Mouse (Mus musculus): ENCODE measurements at regions not wholly inside any gene's neighbourhood (a gene's known extent, or its start where the extent isn't known, plus 50 kb on each side); places are given as distances from the start of the nearest gene placed in this dataset.

GRCm38 (mm10) chr15:50320796-50321195 lies 3563.9 kb upstream of the Gm7489 start:
- no peak overlapping the region for H3K4me2 ChIP-seq (ENCODE audit: low read depth, low read length)
- no peak overlapping the region for H3K9ac ChIP-seq (ENCODE audit: low read depth, low read length)
- H3K27ac ChIP-seq (ENCODE audit: low read length): no peak overlapping the region
- no peak for ATAC-seq (ENCODE audit: low read depth)
- H3K4me1 ChIP-seq (ENCODE audit: control insufficient read depth, low read depth, low read length): no peaks in the 10 kb centered on the region
- H3K36me3 ChIP-seq (ENCODE audit: control insufficient read depth, insufficient read depth): no peaks in the 10 kb centered on the region
- H3K27me3 ChIP-seq (ENCODE audit: control insufficient read depth, insufficient read depth, low read depth, low read length): no peaks in the 10 kb centered on the region
- no peaks in the 10 kb centered on the region for H3K9me3 ChIP-seq (replicated peaks; ENCODE audit: control insufficient read depth, low read length)
- no peak overlapping the region for H3K4me3 ChIP-seq (ENCODE audit: low read depth, low read length)

- no peaks in the 10 kb centered on the region for H3K36me3 ChIP-seq (ENCODE audit: control insufficient read depth, insufficient read depth)
- no peaks in the 10 kb centered on the region for H3K4me1 ChIP-seq (ENCODE audit: control insufficient read depth, low read depth, low read length)
- no peak for ATAC-seq (ENCODE audit: low read depth)
- H3K27me3 ChIP-seq (ENCODE audit: control insufficient read depth, insufficient read depth, low read depth, low read length): no peaks in the 10 kb centered on the region
- H3K27ac ChIP-seq (ENCODE audit: low read length): no peak overlapping the region
- no peak overlapping the region for H3K4me2 ChIP-seq (ENCODE audit: low read depth, low read length)
- no peaks in the 10 kb centered on the region for H3K9me3 ChIP-seq (replicated peaks; ENCODE audit: control insufficient read depth, low read length)
- no peak overlapping the region for H3K4me3 ChIP-seq (ENCODE audit: low read depth, low read length)
- 69% methylated on average over 5 of the region's 5 CpGs for WGBS (ENCODE audit: insufficient replicate concordance)
- H3K9ac ChIP-seq (ENCODE audit: low read depth, low read length): no peak overlapping the region
These were observed 3539.2 kb upstream of the Gm7489 start for GRCm38 (mm10) chr15:50345536-50345935.

GRCm38 (mm10) chr15:50346953-50347352 lies 3537.8 kb upstream of the Gm7489 start:
- no peak overlapping the region for H3K27ac ChIP-seq (ENCODE audit: low read length)
- no peaks in the 10 kb centered on the region for H3K9me3 ChIP-seq (replicated peaks; ENCODE audit: control insufficient read depth, low read length)
- H3K4me2 ChIP-seq (ENCODE audit: low read depth, low read length): no peak overlapping the region
- ATAC-seq (ENCODE audit: low read depth): no peak
- H3K4me1 ChIP-seq (ENCODE audit: control insufficient read depth, low read depth, low read length): no peaks in the 10 kb centered on the region
- H3K36me3 ChIP-seq (ENCODE audit: control insufficient read depth, insufficient read depth): no peaks in the 10 kb centered on the region
- WGBS (ENCODE audit: insufficient replicate concordance): 63% methylated on average over 2 of the region's 2 CpGs
- no peak overlapping the region for H3K9ac ChIP-seq (ENCODE audit: low read depth, low read length)
- no peak overlapping the region for H3K4me3 ChIP-seq (ENCODE audit: low read depth, low read length)
- H3K27me3 ChIP-seq (ENCODE audit: control insufficient read depth, insufficient read depth, low read depth, low read length): no peaks in the 10 kb centered on the region

GRCm38 (mm10) chr15:50360033-50360988 lies 3524.4 kb upstream of the Gm7489 start:
- ATAC-seq (ENCODE audit: low read depth): peak; percentile 72

GRCm38 (mm10) chr15:50361334-50361733 lies 3523.4 kb upstream of the Gm7489 start:
- H3K27ac ChIP-seq (ENCODE audit: low read length): peak overlapping the region; percentile 42

More at GRCm38 (mm10) chr15:50360033-50360988, 3524.4 kb upstream of the Gm7489 start:
- Histone ChIP-seq H3K4me2 (ENCODE audit: low read depth, low read length) (no peak overlapping the region), H3K36me3 (ENCODE audit: control insufficient read depth, insufficient read depth) (no peaks in the 10 kb centered on the region), H3K9ac (ENCODE audit: low read depth, low read length) (no peak overlapping the region), H3K27me3 (ENCODE audit: control insufficient read depth, insufficient read depth, low read depth, low read length) (no peaks in the 10 kb centered on the region), H3K4me3 (ENCODE audit: low read depth, low read length) (no peak overlapping the region), H3K27ac (ENCODE audit: low read length) (peak overlapping the region; percentile 50; the same call in 1 of the 2 replicates), H3K4me1 (ENCODE audit: control insufficient read depth, low read depth, low read length) (no peaks in the 10 kb centered on the region; the same call in 1 of the 2 replicates), H3K9me3 (replicated peaks; ENCODE audit: control insufficient read depth, low read length) (no peaks in the 10 kb centered on the region)
- WGBS (ENCODE audit: insufficient replicate concordance): 54% methylated on average over 5 of the region's 5 CpGs

DNA sequence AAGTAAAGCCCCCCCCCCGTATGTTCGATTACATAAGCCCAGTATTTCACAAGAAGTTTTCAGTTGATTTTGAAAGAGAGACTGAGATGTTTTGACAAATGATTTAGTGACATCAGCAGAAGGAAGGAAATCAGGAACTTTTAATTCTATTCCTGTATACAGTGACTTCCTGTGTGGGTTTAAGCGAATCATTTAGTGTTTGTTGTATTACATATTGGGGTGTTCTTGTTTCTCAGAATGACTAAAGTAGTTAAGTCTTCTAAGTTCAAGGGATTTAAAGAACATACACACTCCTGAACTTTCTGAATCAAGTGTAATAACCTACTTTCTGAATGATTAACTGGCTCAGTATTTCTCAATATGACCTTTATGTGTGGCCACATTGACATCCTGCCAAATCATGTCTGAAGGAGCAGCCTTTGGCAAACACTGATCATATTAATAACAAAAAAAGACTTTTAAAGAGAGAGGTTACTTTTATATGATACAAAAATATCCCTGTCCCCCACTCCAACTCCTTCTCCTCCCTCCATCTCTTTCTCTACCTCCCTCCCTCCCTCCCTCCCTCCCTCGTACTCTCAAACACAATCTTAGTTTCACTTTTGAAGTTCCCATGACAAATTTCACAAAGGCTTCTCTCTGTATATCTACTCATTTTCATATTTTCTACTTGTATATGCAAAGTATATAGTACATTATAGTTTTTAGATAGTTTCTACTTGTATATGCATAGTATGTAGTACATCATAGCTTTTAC lies 3522.8 kb upstream of the Gm7489 start:
- Histone ChIP-seq H3K4me1 (ENCODE audit: control insufficient read depth, low read depth, low read length) (no peaks in the 10 kb centered on the region; the same call in 1 of the 2 replicates), H3K4me2 (ENCODE audit: low read depth, low read length) (peak overlapping the region; percentile 55), H3K36me3 (ENCODE audit: control insufficient read depth, insufficient read depth) (no peaks in the 10 kb centered on the region), H3K27me3 (ENCODE audit: control insufficient read depth, insufficient read depth, low read depth, low read length) (no peaks in the 10 kb centered on the region), H3K27ac (ENCODE audit: low read length) (peak overlapping the region; percentile 42), H3K9ac (ENCODE audit: low read depth, low read length) (no peak overlapping the region; the same call in 1 of the 2 replicates), H3K9me3 (replicated peaks; ENCODE audit: control insufficient read depth, low read length) (no peaks in the 10 kb centered on the region), H3K4me3 (ENCODE audit: low read depth, low read length) (peak overlapping the region; percentile 36)
- peak; percentile 60 for ATAC-seq (ENCODE audit: low read depth)
- 3% methylated on average over 4 of the region's 4 CpGs for WGBS (ENCODE audit: insufficient replicate concordance)

More at GRCm38 (mm10) chr15:50361334-50361733, 3523.4 kb upstream of the Gm7489 start:
- Histone ChIP-seq H3K27me3 (ENCODE audit: control insufficient read depth, insufficient read depth, low read depth, low read length) (no peaks in the 10 kb centered on the region), H3K9ac (ENCODE audit: low read depth, low read length) (no peak overlapping the region; the same call in 1 of the 2 replicates), H3K9me3 (replicated peaks; ENCODE audit: control insufficient read depth, low read length) (no peaks in the 10 kb centered on the region), H3K4me3 (ENCODE audit: low read depth, low read length) (peak overlapping the region; percentile 21; the same call in 1 of the 2 replicates), H3K4me1 (ENCODE audit: control insufficient read depth, low read depth, low read length) (no peaks in the 10 kb centered on the region; the same call in 1 of the 2 replicates), H3K36me3 (ENCODE audit: control insufficient read depth, insufficient read depth) (no peaks in the 10 kb centered on the region), H3K4me2 (ENCODE audit: low read depth, low read length) (peak overlapping the region; percentile 55)
- ATAC-seq (ENCODE audit: low read depth): peak; percentile 63
- WGBS (ENCODE audit: insufficient replicate concordance): 23% methylated on average over 8 of the region's 8 CpGs

- Histone ChIP-seq H3K4me2 (ENCODE audit: low read depth, low read length) (no peak overlapping the region), H3K27me3 (ENCODE audit: control insufficient read depth, insufficient read depth, low read depth, low read length) (no peaks in the 10 kb centered on the region), H3K27ac (ENCODE audit: low read length) (no peak overlapping the region), H3K9me3 (replicated peaks; ENCODE audit: control insufficient read depth, low read length) (no peaks in the 10 kb centered on the region), H3K9ac (ENCODE audit: low read depth, low read length) (no peak overlapping the region), H3K36me3 (ENCODE audit: control insufficient read depth, insufficient read depth) (no peaks in the 10 kb centered on the region), H3K4me1 (ENCODE audit: control insufficient read depth, low read depth, low read length) (no peaks in the 10 kb centered on the region), H3K4me3 (ENCODE audit: low read depth, low read length) (no peak overlapping the region)
- 48% methylated on average over 7 of the region's 7 CpGs for WGBS (ENCODE audit: insufficient replicate concordance)
- no peak for ATAC-seq (ENCODE audit: low read depth)
These were observed 3484.5 kb upstream of the Gm7489 start for GRCm38 (mm10) chr15:50400006-50400781.

DNA sequence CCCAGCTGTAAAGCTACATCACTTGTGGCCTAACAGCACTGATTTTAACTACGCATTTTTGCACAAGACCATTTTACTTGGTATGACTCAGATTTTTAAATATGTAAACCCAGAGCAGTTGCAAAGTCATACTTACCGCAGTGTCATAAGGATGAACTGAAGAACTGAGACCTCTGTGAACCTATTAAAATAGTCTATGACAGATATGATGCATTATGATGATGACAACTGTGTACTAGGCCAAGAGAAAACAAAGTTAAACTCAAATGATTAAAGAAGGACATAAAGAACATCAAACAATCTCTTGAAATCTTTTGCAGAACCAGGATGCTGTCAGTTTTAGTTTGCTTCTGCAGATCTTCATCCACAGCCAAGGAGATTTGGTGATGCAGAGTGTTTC lies 3483.3 kb upstream of the Gm7489 start:
- Histone ChIP-seq H3K9ac (ENCODE audit: low read depth, low read length) (no peak overlapping the region), H3K4me1 (ENCODE audit: control insufficient read depth, low read depth, low read length) (no peaks in the 10 kb centered on the region), H3K27me3 (ENCODE audit: control insufficient read depth, insufficient read depth, low read depth, low read length) (no peaks in the 10 kb centered on the region), H3K27ac (ENCODE audit: low read length) (no peak overlapping the region), H3K4me2 (ENCODE audit: low read depth, low read length) (no peak overlapping the region), H3K4me3 (ENCODE audit: low read depth, low read length) (no peak overlapping the region), H3K36me3 (ENCODE audit: control insufficient read depth, insufficient read depth) (no peaks in the 10 kb centered on the region), H3K9me3 (replicated peaks; ENCODE audit: control insufficient read depth, low read length) (no peaks in the 10 kb centered on the region)
- 76% methylated on average over 2 of the region's 2 CpGs for WGBS (ENCODE audit: insufficient replicate concordance)
- ATAC-seq (ENCODE audit: low read depth): no peak
